Mouse (Mus musculus) yolk sac, embryonic 10.5 days (tissue): Measurements from ENCODE around the gene Nicn1.

ENCODE experiments used
- DNase-seq: peaks from one replicate; pipeline ENCODE4 v3.0.0-alpha.2; 2017; ENCODE audit warnings: low spot score

Nicn1 gene

GRCm38 (mm10) chr9:108338886-108339781 is 48.9 kb downstream of the Nicn1 start, which contains the start of gene Gpx1:
TSS of gene Gpx1 (plus strand) at chr9:108338903.
- peak; percentile 97 for DNase-seq

- DNase-seq = no peak
Measured at GRCm38 (mm10) chr9:108339886-108340257, 49.6 kb downstream of the Nicn1 start.

- DNase-seq = peak; percentile 36
Measured at GRCm38 (mm10) chr9:108340258-108341138, 50.3 kb downstream of the Nicn1 start.

GRCm38 (mm10) chr9:108341139-108341475 is 50.9 kb downstream of the Nicn1 start:
- DNase-seq = no peak

- peak; percentile 43 for DNase-seq
Measured at GRCm38 (mm10) chr9:108341801-108342200, 51.6 kb downstream of the Nicn1 start.

GRCm38 (mm10) chr9:108342301-108342831 is 52.1 kb downstream of the Nicn1 start:
- DNase-seq = peak; percentile 70

- DNase-seq = no peak
Measured at GRCm38 (mm10) chr9:108343331-108343730, 53.1 kb downstream of the Nicn1 start.

- DNase-seq = no peak
Measured at GRCm38 (mm10) chr9:108343835-108344234, 53.6 kb downstream of the Nicn1 start.

GRCm38 (mm10) chr9:108344471-108344870 is 54.2 kb downstream of the Nicn1 start:
- no peak for DNase-seq
